Mouse (Mus musculus): ENCODE data around the gene Fam172a.

GRCm38 (mm10) chr13:78213155-78213554, 511.3 kb downstream of the Fam172a start:
- TF ChIP-seq POLR2A (IDR thresholded peaks at IDR 0.05; ENCODE audit: extremely low read depth, insufficient read depth, low read length) (no peak), CTCF (IDR thresholded peaks at IDR 0.05; ENCODE audit: low read depth, low read length) (no peak)

Data from liver, adult 2 months (tissue).